Mouse (Mus musculus): Measurements from ENCODE around the gene Rhot1.
"Not testable (repeated sequence)": the region's sequence is repeated elsewhere in the genome, so short reads cannot be mapped to it uniquely, and the experiment has no call there.

Rhot1 gene

GRCm38 (mm10) chr11:80208860-80209800, at the start of gene Rhot1:
Gene Rhot1 (plus strand): TSS chr11:80209019.
- DNase-seq (ENCODE audit: low spot score), result peak; percentile 95

- no peak for DNase-seq (ENCODE audit: low spot score)
These were observed 47.8 kb upstream of the Rhot1 start for GRCm38 (mm10) chr11:80161041-80161440.

- no peak for DNase-seq (ENCODE audit: low spot score)
These were observed 45.3 kb upstream of the Rhot1 start for GRCm38 (mm10) chr11:80163362-80164116.

- no peak for DNase-seq (ENCODE audit: low spot score)
These were observed 44.6 kb upstream of the Rhot1 start for GRCm38 (mm10) chr11:80164224-80164623.

- DNase-seq (ENCODE audit: low spot score), result no peak
These were observed 40.7 kb upstream of the Rhot1 start for GRCm38 (mm10) chr11:80168121-80168520.

GRCm38 (mm10) chr11:80168611-80169249, 40.1 kb upstream of the Rhot1 start:
- DNase-seq (ENCODE audit: low spot score), result no peak

- DNase-seq (ENCODE audit: low spot score), result no peak
These were observed 39.2 kb upstream of the Rhot1 start for GRCm38 (mm10) chr11:80169629-80170028.

GRCm38 (mm10) chr11:80170351-80170750, 38.5 kb upstream of the Rhot1 start:
- DNase-seq (ENCODE audit: low spot score), result no peak

GRCm38 (mm10) chr11:80171884-80172283, 36.9 kb upstream of the Rhot1 start:
- no peak for DNase-seq (ENCODE audit: low spot score)

- DNase-seq (ENCODE audit: low spot score), result no peak
These were observed 34.7 kb upstream of the Rhot1 start for GRCm38 (mm10) chr11:80173963-80174670.

GRCm38 (mm10) chr11:80176911-80177895, 31.6 kb upstream of the Rhot1 start:
- no peak for DNase-seq (ENCODE audit: low spot score)

GRCm38 (mm10) chr11:80178316-80178715, 30.5 kb upstream of the Rhot1 start:
- DNase-seq (ENCODE audit: low spot score), result no peak

GRCm38 (mm10) chr11:80181021-80181749, 27.6 kb upstream of the Rhot1 start:
- DNase-seq (ENCODE audit: low spot score), result no peak

GRCm38 (mm10) chr11:80183054-80183704, 25.6 kb upstream of the Rhot1 start:
- DNase-seq (ENCODE audit: low spot score), result not testable (repeated sequence)

GRCm38 (mm10) chr11:80183705-80184255, 25.0 kb upstream of the Rhot1 start, which contains the start of gene Rnf135:
Gene Rnf135 (plus strand): TSS chr11:80183851.
- DNase-seq (ENCODE audit: low spot score), result peak; percentile 88

- no peak for DNase-seq (ENCODE audit: low spot score)
These were observed 24.2 kb upstream of the Rhot1 start for GRCm38 (mm10) chr11:80184531-80185071.

GRCm38 (mm10) chr11:80185441-80185976, 23.3 kb upstream of the Rhot1 start:
- DNase-seq (ENCODE audit: low spot score), result not testable (repeated sequence)

- no peak for DNase-seq (ENCODE audit: low spot score)
These were observed 18.5 kb upstream of the Rhot1 start for GRCm38 (mm10) chr11:80190280-80190679.

All from layer of hippocampus, adult 11-12 months (tissue).